Mouse (Mus musculus): Measurements from ENCODE around the gene Tecpr2. TPM values are rescaled to one million over a fixed set of nuclear protein-coding genes. Genes with fewer than 3 reads are reported as not detected.

Tecpr2 gene
- polyA plus RNA-seq, 1 experiment: 4.0 TPM

GRCm38 (mm10) chr12:110953900-110954299 lies 64.8 kb downstream of the Tecpr2 start:
- Histone ChIP-seq H3K9me3 (peaks cover 10% of the 10 kb centered on the region; the same call in 1 of the 2 replicates), H3K36me3 (replicated peaks; ENCODE audit: low read length) (peaks cover 90% of the 10 kb centered on the region), H3K27me3 (replicated peaks) (no peaks in the 10 kb centered on the region), H3K4me3 (replicated peaks) (no peak overlapping the region), H3K4me1 (peaks cover 38% of the 10 kb centered on the region)
- TF ChIP-seq FLI1 (IDR thresholded peaks at IDR 0.05; ENCODE audit: low read length): no peak
- TF ChIP-seq GATA1 (IDR thresholded peaks at IDR 0.05; ENCODE audit: borderline replicate concordance, low read length): no peak

- TF ChIP-seq GATA1 (IDR thresholded peaks at IDR 0.05; ENCODE audit: borderline replicate concordance, low read length): no peak
- TF ChIP-seq FLI1 (IDR thresholded peaks at IDR 0.05; ENCODE audit: low read length): no peak
- Histone ChIP-seq H3K27me3 (replicated peaks) (no peaks in the 10 kb centered on the region), H3K9me3 (peaks cover 10% of the 10 kb centered on the region; the same call in 1 of the 2 replicates), H3K4me1 (peaks cover 38% of the 10 kb centered on the region), H3K4me3 (replicated peaks) (no peak overlapping the region), H3K36me3 (replicated peaks; ENCODE audit: low read length) (peaks cover 90% of the 10 kb centered on the region)
These were observed 65.4 kb downstream of the Tecpr2 start for GRCm38 (mm10) chr12:110954351-110954991.

GRCm38 (mm10) chr12:110961973-110962372 lies 72.9 kb downstream of the Tecpr2 start:
- H3K4me1 ChIP-seq: peaks cover 32% of the 10 kb centered on the region
- peaks cover 92% of the 10 kb centered on the region for H3K36me3 ChIP-seq (replicated peaks; ENCODE audit: low read length)
- no peaks in the 10 kb centered on the region for H3K27me3 ChIP-seq (replicated peaks)
- no peak for TF ChIP-seq GATA1 (IDR thresholded peaks at IDR 0.05; ENCODE audit: borderline replicate concordance, low read length)
- TF ChIP-seq FLI1 (IDR thresholded peaks at IDR 0.05; ENCODE audit: low read length): no peak
- H3K4me3 ChIP-seq (replicated peaks): no peak overlapping the region
- H3K9me3 ChIP-seq: 0 out of 2 replicates have a peak, but pooled peaks cover under 1% of the 10 kb centered on the region

- Histone ChIP-seq H3K4me1 (peaks cover 35% of the 10 kb centered on the region), H3K27me3 (replicated peaks) (no peaks in the 10 kb centered on the region), H3K4me3 (replicated peaks) (no peak overlapping the region), H3K9me3 (no peaks in the 10 kb centered on the region), H3K36me3 (replicated peaks; ENCODE audit: low read length) (peaks cover 93% of the 10 kb centered on the region)
- TF ChIP-seq FLI1 (IDR thresholded peaks at IDR 0.05; ENCODE audit: low read length): no peak
- no peak for TF ChIP-seq GATA1 (IDR thresholded peaks at IDR 0.05; ENCODE audit: borderline replicate concordance, low read length)
These were observed 76.4 kb downstream of the Tecpr2 start for GRCm38 (mm10) chr12:110965500-110965899.

- H3K27me3 ChIP-seq (replicated peaks): no peaks in the 10 kb centered on the region
- peaks cover 31% of the 10 kb centered on the region for H3K4me1 ChIP-seq
- TF ChIP-seq FLI1 (IDR thresholded peaks at IDR 0.05; ENCODE audit: low read length) (no peak), GATA1 (IDR thresholded peaks at IDR 0.05; ENCODE audit: borderline replicate concordance, low read length) (no peak)
- peaks cover 93% of the 10 kb centered on the region for H3K36me3 ChIP-seq (replicated peaks; ENCODE audit: low read length)
- no peak overlapping the region for H3K4me3 ChIP-seq (replicated peaks)
- H3K9me3 ChIP-seq: no peaks in the 10 kb centered on the region
These were observed 77.0 kb downstream of the Tecpr2 start for GRCm38 (mm10) chr12:110966079-110966478.

- Histone ChIP-seq H3K27me3 (replicated peaks) (no peaks in the 10 kb centered on the region), H3K4me3 (replicated peaks) (peak overlapping the region; percentile 26), H3K4me1 (peaks cover 28% of the 10 kb centered on the region), H3K36me3 (replicated peaks; ENCODE audit: low read length) (peaks cover 92% of the 10 kb centered on the region), H3K9me3 (no peaks in the 10 kb centered on the region)
- TF ChIP-seq GATA1 (IDR thresholded peaks at IDR 0.05; ENCODE audit: borderline replicate concordance, low read length) (no peak), FLI1 (IDR thresholded peaks at IDR 0.05; ENCODE audit: low read length) (no peak)
These were observed 78.1 kb downstream of the Tecpr2 start for GRCm38 (mm10) chr12:110967146-110967545.

- H3K36me3 ChIP-seq (replicated peaks; ENCODE audit: low read length): peaks cover 93% of the 10 kb centered on the region
These were observed 81.3 kb downstream of the Tecpr2 start for GRCm38 (mm10) chr12:110970408-110970807.

GRCm38 (mm10) chr12:110971972-110972371 lies 82.9 kb downstream of the Tecpr2 start:
- peaks cover 93% of the 10 kb centered on the region for H3K36me3 ChIP-seq (replicated peaks; ENCODE audit: low read length)
- TF ChIP-seq FLI1 (IDR thresholded peaks at IDR 0.05; ENCODE audit: low read length) (no peak), GATA1 (IDR thresholded peaks at IDR 0.05; ENCODE audit: borderline replicate concordance, low read length) (no peak)
- H3K9me3 ChIP-seq: peaks cover 5% of the 10 kb centered on the region; the same call in 1 of the 2 replicates
- no peak overlapping the region for H3K4me3 ChIP-seq (replicated peaks)
- H3K27me3 ChIP-seq (replicated peaks): peaks cover 5% of the 10 kb centered on the region
- H3K4me1 ChIP-seq: peaks cover 55% of the 10 kb centered on the region

More at GRCm38 (mm10) chr12:110970408-110970807, 81.3 kb downstream of the Tecpr2 start:
- TF ChIP-seq FLI1 (IDR thresholded peaks at IDR 0.05; ENCODE audit: low read length) (no peak), GATA1 (IDR thresholded peaks at IDR 0.05; ENCODE audit: borderline replicate concordance, low read length) (no peak)
- Histone ChIP-seq H3K9me3 (no peaks in the 10 kb centered on the region), H3K4me1 (peaks cover 46% of the 10 kb centered on the region), H3K4me3 (replicated peaks) (no peak overlapping the region), H3K27me3 (replicated peaks) (no peaks in the 10 kb centered on the region)

GRCm38 (mm10) chr12:110973829-110974228 lies 84.8 kb downstream of the Tecpr2 start:
- H3K9me3 ChIP-seq: peaks cover 8% of the 10 kb centered on the region; the same call in 1 of the 2 replicates
- H3K4me3 ChIP-seq (replicated peaks): peak overlapping the region; percentile 15
- H3K27me3 ChIP-seq (replicated peaks): peaks cover 8% of the 10 kb centered on the region
- peaks cover 83% of the 10 kb centered on the region for H3K36me3 ChIP-seq (replicated peaks; ENCODE audit: low read length)
- peaks cover 66% of the 10 kb centered on the region for H3K4me1 ChIP-seq
- no peak for TF ChIP-seq FLI1 (IDR thresholded peaks at IDR 0.05; ENCODE audit: low read length)
- no peak for TF ChIP-seq GATA1 (IDR thresholded peaks at IDR 0.05; ENCODE audit: borderline replicate concordance, low read length)

- H3K9me3 ChIP-seq: peaks cover 8% of the 10 kb centered on the region; the same call in 1 of the 2 replicates
- H3K36me3 ChIP-seq (replicated peaks; ENCODE audit: low read length): peaks cover 79% of the 10 kb centered on the region
- no peak for TF ChIP-seq FLI1 (IDR thresholded peaks at IDR 0.05; ENCODE audit: low read length)
- TF ChIP-seq GATA1 (IDR thresholded peaks at IDR 0.05; ENCODE audit: borderline replicate concordance, low read length): no peak
- peaks cover 69% of the 10 kb centered on the region for H3K4me1 ChIP-seq
- peak overlapping the region; percentile 11 for H3K4me3 ChIP-seq (replicated peaks)
- peaks cover 8% of the 10 kb centered on the region for H3K27me3 ChIP-seq (replicated peaks)
These were observed 85.2 kb downstream of the Tecpr2 start for GRCm38 (mm10) chr12:110974295-110974694.

Measured in megakaryocyte, embryonic 14.5 days (primary cell).